Comparison of ENCODE assay signal across 8 mouse cellular contexts in genomic region chr4:136246568-136246969, GRCm38 (mm10). TPM values are rescaled to one million over a fixed set of nuclear protein-coding genes. Genes with fewer than 3 reads are reported as not detected.
DNase-seq lines count a peak whose midpoint lies in the region; ATAC-seq and TF ChIP-seq lines count a peak whose summit lies in the region.

No protein-coding gene starts in this region.

- H3K27ac ChIP-seq in hindbrain, embryonic 10.5 days, result no peak overlapping the region
- no peak overlapping the region for H3K27ac ChIP-seq in hindbrain, postnatal 0 days
- H3K27ac ChIP-seq in kidney, postnatal 0 days, result no peak overlapping the region

- no peak overlapping the region for H3K4me2 ChIP-seq in hindbrain, postnatal 0 days (ENCODE audit: low read depth, low read length)
- peak overlapping the region; percentile 13 for H3K4me2 ChIP-seq in kidney, postnatal 0 days (ENCODE audit: low read length)

- under 1% methylated on average over 12 of the region's 12 CpGs for WGBS in hindbrain, embryonic 10.5 days
- 8% methylated on average over 12 of the region's 12 CpGs for WGBS in hindbrain, postnatal 0 days
- 5% methylated on average over 12 of the region's 12 CpGs for WGBS in kidney, postnatal 0 days

- TF ChIP-seq CTCF in hindbrain, postnatal 0 days (IDR thresholded peaks at IDR 0.05; ENCODE audit: low read depth), result no peak
- TF ChIP-seq CTCF in kidney, postnatal 0 days (IDR thresholded peaks at IDR 0.05; ENCODE audit: low read depth), result no peak

- no peaks in the 10 kb centered on the region; the same call in 1 of the 2 replicates for H3K36me3 ChIP-seq in hindbrain, embryonic 10.5 days
- no peaks in the 10 kb centered on the region for H3K36me3 ChIP-seq in hindbrain, postnatal 0 days (ENCODE audit: insufficient read depth, low read length)
- H3K36me3 ChIP-seq in kidney, postnatal 0 days (ENCODE audit: insufficient read depth, low read length), result 0 out of 2 replicates have a peak, but pooled peaks cover 3% of the 10 kb centered on the region

- ATAC-seq in hindbrain, postnatal 0 days, result no peak
- no peak for ATAC-seq in kidney, postnatal 0 days (replicated peaks; ENCODE audit: low FRiP score, low read depth)

- H3K4me3 ChIP-seq in hindbrain, embryonic 10.5 days, result peak overlapping the region; percentile 55; the same call in 1 of the 2 replicates
- H3K4me3 ChIP-seq in hindbrain, postnatal 0 days (ENCODE audit: low read length), result no peak overlapping the region
- no peak overlapping the region for H3K4me3 ChIP-seq in kidney, postnatal 0 days (replicated peaks; ENCODE audit: low read depth, low read length)

- no peak overlapping the region for H3K9ac ChIP-seq in hindbrain, postnatal 0 days (replicated peaks; ENCODE audit: low read length)
- no peak overlapping the region for H3K9ac ChIP-seq in kidney, postnatal 0 days (ENCODE audit: low read depth, low read length)

- peaks cover 45% of the 10 kb centered on the region for H3K4me1 ChIP-seq in hindbrain, embryonic 10.5 days (replicated peaks)
- H3K4me1 ChIP-seq in hindbrain, postnatal 0 days (ENCODE audit: insufficient read depth, low read length), result peaks cover 9% of the 10 kb centered on the region; the same call in 1 of the 2 replicates
- H3K4me1 ChIP-seq in kidney, postnatal 0 days (replicated peaks; ENCODE audit: insufficient read depth, low read length), result peaks cover 13% of the 10 kb centered on the region

- H3K9me3 ChIP-seq in hindbrain, embryonic 10.5 days, result no peaks in the 10 kb centered on the region
- H3K9me3 ChIP-seq in hindbrain, postnatal 0 days (ENCODE audit: low read length), result no peaks in the 10 kb centered on the region
- no peaks in the 10 kb centered on the region for H3K9me3 ChIP-seq in kidney, postnatal 0 days (replicated peaks; ENCODE audit: low read length)

- peaks cover 98% of the 10 kb centered on the region for H3K27me3 ChIP-seq in hindbrain, embryonic 10.5 days (ENCODE audit: insufficient read depth, poor library complexity, severe bottlenecking)
- H3K27me3 ChIP-seq in hindbrain, postnatal 0 days (ENCODE audit: insufficient read depth, low read length), result peaks cover 36% of the 10 kb centered on the region
- peaks cover 22% of the 10 kb centered on the region; the same call in 1 of the 2 replicates for H3K27me3 ChIP-seq in kidney, postnatal 0 days (ENCODE audit: insufficient read depth, low read length)

- peak; percentile 25 for DNase-seq in hindbrain, embryonic 10.5 days (ENCODE audit: low spot score)
- DNase-seq in hindbrain, postnatal 0 days (ENCODE audit: low spot score), result no peak
- peak; percentile 62 for DNase-seq in embryo, embryonic 10.5 days (ENCODE audit: low spot score)
- no peak for DNase-seq in kidney, postnatal 0 days (ENCODE audit: low spot score)
- DNase-seq in lung, postnatal 36 days, result peak; percentile 51
- DNase-seq in urinary bladder, postnatal 14 days (ENCODE audit: low spot score), result no peak
- DNase-seq in left cerebral cortex, adult 11 months (ENCODE audit: low spot score), result no peak
- DNase-seq in thymus, postnatal 36 days, result no peak

RNA-seq across cellular contexts. Expression of gene Tcea3, which starts 1.0 kb away (rescaled TPM):
- 1.3 and 2.2 TPM in 2 replicates for polyA plus RNA-seq in hindbrain, embryonic 10.5 days (2016; fragmentation: Nextera tagmentation; extraction: Ambion mirVana)
- total RNA-seq in hindbrain, postnatal 0 days (2014; rRNA removed), result 2.2 TPM in 1 of 2 replicates, not detected in the other
- 2.7 and 3.3 TPM in 2 replicates for polyA plus RNA-seq in hindbrain, postnatal 0 days (2015; fragmentation: Nextera tagmentation; extraction: Ambion mirVana)
- 11.2 and 12.3 TPM in 2 replicates for polyA plus RNA-seq in kidney, postnatal 0 days (2015; fragmentation: Nextera tagmentation; extraction: Ambion mirVana)

RNA-seq across cellular contexts. Expression of gene Zfp46, which starts 37.9 kb away (rescaled TPM):
- polyA plus RNA-seq in hindbrain, embryonic 10.5 days (2016; fragmentation: Nextera tagmentation; extraction: Ambion mirVana), result 24.6 and 29.0 TPM in 2 replicates
- total RNA-seq in hindbrain, postnatal 0 days (2014; rRNA removed), result 53.4 and 61.5 TPM in 2 replicates
- 22.4 and 22.6 TPM in 2 replicates for polyA plus RNA-seq in hindbrain, postnatal 0 days (2015; fragmentation: Nextera tagmentation; extraction: Ambion mirVana)
- 13.8 and 15.2 TPM in 2 replicates for polyA plus RNA-seq in kidney, postnatal 0 days (2015; fragmentation: Nextera tagmentation; extraction: Ambion mirVana)

RNA-seq across cellular contexts. Expression of gene Asap3, which starts 40.4 kb away (rescaled TPM):
- 5.2 and 6.5 TPM in 2 replicates for polyA plus RNA-seq in hindbrain, embryonic 10.5 days (2016; fragmentation: Nextera tagmentation; extraction: Ambion mirVana)
- total RNA-seq in hindbrain, postnatal 0 days (2014; rRNA removed), result 9.1 and 10.5 TPM in 2 replicates
- 4.1 TPM in 2 replicates for polyA plus RNA-seq in hindbrain, postnatal 0 days (2015; fragmentation: Nextera tagmentation; extraction: Ambion mirVana)
- polyA plus RNA-seq in kidney, postnatal 0 days (2015; fragmentation: Nextera tagmentation; extraction: Ambion mirVana), result 2.7 and 3.0 TPM in 2 replicates

Comparison
In these comparisons a context has a peak if more than half of its experiments do, and no peak if none do; other contexts are left out.
1. DNase-seq: peak in hindbrain, embryonic 10.5 days (single experiment), embryo, embryonic 10.5 days (single experiment) and lung, postnatal 36 days (single experiment); none in hindbrain, postnatal 0 days (single experiment), kidney, postnatal 0 days (single experiment), urinary bladder, postnatal 14 days (single experiment), left cerebral cortex, adult 11 months (single experiment) and thymus, postnatal 36 days (0 of 2).